Mouse (Mus musculus): ENCODE measurements around the gene Bmp7. TPM values are rescaled to one million over a fixed set of nuclear protein-coding genes. Genes with fewer than 3 reads are reported as not detected.

The Bmp7 gene
- polyA plus RNA-seq, 1 experiment from 2014 or later = 9.1 TPM

- Histone ChIP-seq H3K27me3 (replicated peaks; ENCODE audit: control insufficient read depth, insufficient read depth, low read length) (no peaks in the 10 kb centered on the region), H3K4me1 (replicated peaks; ENCODE audit: control insufficient read depth, insufficient read depth, low read length) (no peaks in the 10 kb centered on the region), H3K4me3 (ENCODE audit: low read depth, low read length) (no peak overlapping the region), H3K9ac (ENCODE audit: low read depth, low read length) (no peak overlapping the region), H3K4me2 (no peak overlapping the region), H3K27ac (ENCODE audit: low read depth, low read length) (no peak overlapping the region), H3K36me3 (ENCODE audit: control insufficient read depth, insufficient read depth, low read length) (no peaks in the 10 kb centered on the region), H3K9me3 (ENCODE audit: control insufficient read depth, low read length) (no peaks in the 10 kb centered on the region)
- no peak for DNase-seq (ENCODE audit: low spot score)
- ATAC-seq (replicated peaks; ENCODE audit: low FRiP score) = no peak
- WGBS = 74% methylated on average over 4 of the region's 4 CpGs
Measured at GRCm38 (mm10) chr2:172846311-172846575, 93.9 kb downstream of the Bmp7 start.

- DNase-seq (ENCODE audit: low spot score) = no peak
- H3K36me3 ChIP-seq (ENCODE audit: control insufficient read depth, insufficient read depth, low read length) = no peaks in the 10 kb centered on the region
- no peaks in the 10 kb centered on the region for H3K9me3 ChIP-seq (ENCODE audit: control insufficient read depth, low read length)
- H3K27me3 ChIP-seq (replicated peaks; ENCODE audit: control insufficient read depth, insufficient read depth, low read length) = no peaks in the 10 kb centered on the region
- no peaks in the 10 kb centered on the region for H3K4me1 ChIP-seq (replicated peaks; ENCODE audit: control insufficient read depth, insufficient read depth, low read length)
- no peak overlapping the region for H3K4me2 ChIP-seq
- no peak overlapping the region for H3K9ac ChIP-seq (ENCODE audit: low read depth, low read length)
- H3K27ac ChIP-seq (ENCODE audit: low read depth, low read length) = no peak overlapping the region
- no peak for ATAC-seq (replicated peaks; ENCODE audit: low FRiP score)
- 63% methylated on average over 31 of the region's 31 CpGs for WGBS
- no peak overlapping the region for H3K4me3 ChIP-seq (ENCODE audit: low read depth, low read length)
Measured at GRCm38 (mm10) chr2:172845536-172846310, 94.4 kb downstream of the Bmp7 start.

- H3K9me3 ChIP-seq (ENCODE audit: control insufficient read depth, low read length) = no peaks in the 10 kb centered on the region
- no peak for DNase-seq (ENCODE audit: low spot score)
- H3K9ac ChIP-seq (ENCODE audit: low read depth, low read length) = no peak overlapping the region
- no peak overlapping the region for H3K27ac ChIP-seq (ENCODE audit: low read depth, low read length)
- H3K4me3 ChIP-seq (ENCODE audit: low read depth, low read length) = no peak overlapping the region
- ATAC-seq (replicated peaks; ENCODE audit: low FRiP score) = no peak
- no peaks in the 10 kb centered on the region for H3K4me1 ChIP-seq (replicated peaks; ENCODE audit: control insufficient read depth, insufficient read depth, low read length)
- WGBS = 72% methylated on average over 9 of the region's 9 CpGs
- no peaks in the 10 kb centered on the region for H3K36me3 ChIP-seq (ENCODE audit: control insufficient read depth, insufficient read depth, low read length)
- H3K4me2 ChIP-seq = no peak overlapping the region
- no peaks in the 10 kb centered on the region for H3K27me3 ChIP-seq (replicated peaks; ENCODE audit: control insufficient read depth, insufficient read depth, low read length)
Measured at GRCm38 (mm10) chr2:172843903-172844302, 96.2 kb downstream of the Bmp7 start.

- no peak for ATAC-seq (replicated peaks; ENCODE audit: low FRiP score)
- Histone ChIP-seq H3K9me3 (ENCODE audit: control insufficient read depth, low read length) (no peaks in the 10 kb centered on the region), H3K4me1 (replicated peaks; ENCODE audit: control insufficient read depth, insufficient read depth, low read length) (no peaks in the 10 kb centered on the region), H3K27ac (ENCODE audit: low read depth, low read length) (no peak overlapping the region), H3K36me3 (ENCODE audit: control insufficient read depth, insufficient read depth, low read length) (no peaks in the 10 kb centered on the region), H3K9ac (ENCODE audit: low read depth, low read length) (no peak overlapping the region), H3K4me2 (no peak overlapping the region), H3K4me3 (ENCODE audit: low read depth, low read length) (no peak overlapping the region), H3K27me3 (replicated peaks; ENCODE audit: control insufficient read depth, insufficient read depth, low read length) (no peaks in the 10 kb centered on the region)
- 70% methylated on average over 4 of the region's 4 CpGs for WGBS
- DNase-seq (ENCODE audit: low spot score) = no peak
Measured at GRCm38 (mm10) chr2:172842306-172842705, 97.8 kb downstream of the Bmp7 start.

GRCm38 (mm10) chr2:172840905-172841750 is 99.0 kb downstream of the Bmp7 start:
- 60% methylated on average over 11 of the region's 11 CpGs for WGBS
- no peak overlapping the region for H3K27ac ChIP-seq (ENCODE audit: low read depth, low read length)
- H3K4me1 ChIP-seq (replicated peaks; ENCODE audit: control insufficient read depth, insufficient read depth, low read length) = no peaks in the 10 kb centered on the region
- H3K9ac ChIP-seq (ENCODE audit: low read depth, low read length) = no peak overlapping the region
- no peak for ATAC-seq (replicated peaks; ENCODE audit: low FRiP score)
- H3K27me3 ChIP-seq (replicated peaks; ENCODE audit: control insufficient read depth, insufficient read depth, low read length) = no peaks in the 10 kb centered on the region
- H3K36me3 ChIP-seq (ENCODE audit: control insufficient read depth, insufficient read depth, low read length) = no peaks in the 10 kb centered on the region
- H3K4me2 ChIP-seq = no peak overlapping the region
- DNase-seq (ENCODE audit: low spot score) = no peak
- H3K9me3 ChIP-seq (ENCODE audit: control insufficient read depth, low read length) = no peaks in the 10 kb centered on the region
- no peak overlapping the region for H3K4me3 ChIP-seq (ENCODE audit: low read depth, low read length)

GRCm38 (mm10) chr2:172839317-172839980 is 100.7 kb downstream of the Bmp7 start:
- 50% methylated on average over 10 of the region's 10 CpGs for WGBS
- no peak for ATAC-seq (replicated peaks; ENCODE audit: low FRiP score)
- H3K4me2 ChIP-seq = no peak overlapping the region
- no peak overlapping the region for H3K4me3 ChIP-seq (ENCODE audit: low read depth, low read length)
- H3K27me3 ChIP-seq (replicated peaks; ENCODE audit: control insufficient read depth, insufficient read depth, low read length) = no peaks in the 10 kb centered on the region
- no peak overlapping the region for H3K9ac ChIP-seq (ENCODE audit: low read depth, low read length)
- no peaks in the 10 kb centered on the region for H3K4me1 ChIP-seq (replicated peaks; ENCODE audit: control insufficient read depth, insufficient read depth, low read length)
- H3K36me3 ChIP-seq (ENCODE audit: control insufficient read depth, insufficient read depth, low read length) = no peaks in the 10 kb centered on the region
- H3K27ac ChIP-seq (ENCODE audit: low read depth, low read length) = no peak overlapping the region
- no peaks in the 10 kb centered on the region for H3K9me3 ChIP-seq (ENCODE audit: control insufficient read depth, low read length)
- no peak for DNase-seq (ENCODE audit: low spot score)

- no peaks in the 10 kb centered on the region for H3K4me1 ChIP-seq (replicated peaks; ENCODE audit: control insufficient read depth, insufficient read depth, low read length)
- no peak overlapping the region for H3K4me2 ChIP-seq
- no peak for DNase-seq (ENCODE audit: low spot score)
- H3K36me3 ChIP-seq (ENCODE audit: control insufficient read depth, insufficient read depth, low read length) = no peaks in the 10 kb centered on the region
- H3K9me3 ChIP-seq (ENCODE audit: control insufficient read depth, low read length) = no peaks in the 10 kb centered on the region
- H3K9ac ChIP-seq (ENCODE audit: low read depth, low read length) = no peak overlapping the region
- no peak overlapping the region for H3K27ac ChIP-seq (ENCODE audit: low read depth, low read length)
- no peak for ATAC-seq (replicated peaks; ENCODE audit: low FRiP score)
- no peak overlapping the region for H3K4me3 ChIP-seq (ENCODE audit: low read depth, low read length)
- 78% methylated on average over 6 of the region's 6 CpGs for WGBS
- no peaks in the 10 kb centered on the region for H3K27me3 ChIP-seq (replicated peaks; ENCODE audit: control insufficient read depth, insufficient read depth, low read length)
Measured at GRCm38 (mm10) chr2:172836516-172836915, 103.6 kb downstream of the Bmp7 start.

GRCm38 (mm10) chr2:172833196-172833595 is 106.9 kb downstream of the Bmp7 start:
- WGBS = 45% methylated on average over 2 of the region's 2 CpGs
- no peaks in the 10 kb centered on the region for H3K9me3 ChIP-seq (ENCODE audit: control insufficient read depth, low read length)
- no peaks in the 10 kb centered on the region for H3K27me3 ChIP-seq (replicated peaks; ENCODE audit: control insufficient read depth, insufficient read depth, low read length)
- DNase-seq (ENCODE audit: low spot score) (no peak), ATAC-seq (replicated peaks; ENCODE audit: low FRiP score) (no peak)
- H3K36me3 ChIP-seq (ENCODE audit: control insufficient read depth, insufficient read depth, low read length) = no peaks in the 10 kb centered on the region
- no peak overlapping the region for H3K9ac ChIP-seq (ENCODE audit: low read depth, low read length)
- H3K4me2 ChIP-seq = no peak overlapping the region
- no peak overlapping the region for H3K27ac ChIP-seq (ENCODE audit: low read depth, low read length)
- H3K4me1 ChIP-seq (replicated peaks; ENCODE audit: control insufficient read depth, insufficient read depth, low read length) = no peaks in the 10 kb centered on the region
- no peak overlapping the region for H3K4me3 ChIP-seq (ENCODE audit: low read depth, low read length)
